Mouse (Mus musculus) midbrain, embryonic 13.5 days (tissue): ENCODE measurements around the gene Ftsj3. TPM values are rescaled to one million over a fixed set of nuclear protein-coding genes. Genes with fewer than 3 reads are reported as not detected.

Source experiments
- polyA plus RNA-seq: library from polyadenylated mRNA; unstranded; fragments of >200 nt; fragmentation: Nextera tagmentation; extraction: Ambion mirVana; gene quantifications from 2 replicates; pipeline ENCODE4 v1.2.1, GENCODE M21; 2015

Ftsj3 gene
- polyA plus RNA-seq, 1 experiment from 2014 or later: 39.3 TPM

Other genes with a start within 250 kb of the Ftsj3 start
- gene Kcnh6, start 248.0 kb downstream of the Ftsj3 start, polyA plus RNA-seq: 0.75 and 0.90 TPM in 2 replicates
- 118 and 119 TPM in 2 replicates for gene Dcaf7, start 219.2 kb downstream of the Ftsj3 start, polyA plus RNA-seq
- 8.3 and 9.6 TPM in 2 replicates for gene Taco1, start 190.0 kb downstream of the Ftsj3 start, polyA plus RNA-seq
- gene Map3k3, start 171.5 kb downstream of the Ftsj3 start, polyA plus RNA-seq: 12.5 and 14.5 TPM in 2 replicates
- gene Gm10840, start 95.2 kb downstream of the Ftsj3 start, polyA plus RNA-seq: 1.7 TPM in 1 of 2 replicates, not detected in the other
- gene Limd2, start 95.2 kb downstream of the Ftsj3 start, polyA plus RNA-seq: 211 TPM in 2 replicates
- 33.8 and 36.9 TPM in 2 replicates for gene Strada, start 53.9 kb downstream of the Ftsj3 start, polyA plus RNA-seq
- 96.2 and 101 TPM in 2 replicates for gene Ccdc47, start 39.7 kb downstream of the Ftsj3 start, polyA plus RNA-seq
- 101 and 105 TPM in 2 replicates for gene Ddx42, start 39.2 kb downstream of the Ftsj3 start, polyA plus RNA-seq
- 324 and 341 TPM in 2 replicates for gene Psmc5, start 75 bp upstream of the Ftsj3 start, polyA plus RNA-seq
- 10.8 and 11.4 TPM in 2 replicates for gene Smarcd2, start 16.9 kb upstream of the Ftsj3 start, polyA plus RNA-seq
- gene Tcam1, start 20.6 kb upstream of the Ftsj3 start, polyA plus RNA-seq: 0.16 and 0.18 TPM in 2 replicates
- gene Gh, start 45.8 kb upstream of the Ftsj3 start, polyA plus RNA-seq: not detected in 2 replicates
- 0.50 and 0.66 TPM in 2 replicates for gene Cd79b, start 58.7 kb upstream of the Ftsj3 start, polyA plus RNA-seq
- 0.05 TPM in 1 of 2 replicates, not detected in the other for gene Scn4a, start 97.2 kb upstream of the Ftsj3 start, polyA plus RNA-seq
- gene Prr29, start 109.4 kb upstream of the Ftsj3 start, polyA plus RNA-seq: not detected in 2 replicates
- 8.5 and 10.7 TPM in 2 replicates for gene Icam2, start 132.0 kb upstream of the Ftsj3 start, polyA plus RNA-seq
- 6.5 and 6.7 TPM in 2 replicates for gene Ern1, start 231.8 kb upstream of the Ftsj3 start, polyA plus RNA-seq